ENCODE assay signal across 15 mouse cellular contexts in the genomic region with DNA sequence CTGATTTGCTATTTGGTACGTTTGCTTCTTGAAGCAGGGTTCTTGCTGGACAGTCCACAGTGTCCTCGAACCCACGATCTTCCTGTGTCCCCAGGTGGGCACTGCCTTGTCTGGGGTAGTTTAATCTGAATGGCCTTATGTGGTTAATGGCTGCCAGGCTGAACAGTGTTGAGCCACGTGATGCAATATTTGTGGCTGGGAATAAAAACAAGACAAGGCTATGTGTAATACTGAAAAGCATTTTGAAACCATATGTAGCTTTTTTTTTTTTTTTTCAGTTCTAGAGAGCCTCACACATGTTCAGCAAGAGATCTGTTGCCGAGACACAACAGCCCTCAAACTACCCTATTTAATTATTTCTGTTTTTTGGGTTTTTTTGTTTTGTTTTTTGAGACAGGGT. TPM values are rescaled to one million over a fixed set of nuclear protein-coding genes. Genes with fewer than 3 reads are reported as not detected.
DNase-seq lines count a peak whose midpoint lies in the region; ATAC-seq lines count a peak whose summit lies in the region.
"Had no signal": no experiment of that assay in that cellular context is flagged by ENCODE, and none has a peak within 500 bp of the region (broad histone marks: within the 10 kb centered on the region; RNA-seq: fewer than 3 reads in every experiment).

No protein-coding gene starts in this region.

- peaks cover 3% of the 10 kb centered on the region; the same call in 1 of the 2 replicates for H3K4me1 ChIP-seq in heart, embryonic 16.5 days (ENCODE audit: control insufficient read depth, insufficient read depth, low read length)
- no peaks in the 10 kb centered on the region for H3K4me1 ChIP-seq in heart, embryonic 12.5 days (replicated peaks)
- H3K4me1 ChIP-seq: embryonic facial prominence, embryonic 10.5 days; hindbrain, embryonic 12.5 days; neural tube, embryonic 13.5 days had no signal

- no peaks in the 10 kb centered on the region for H3K27me3 ChIP-seq in heart, embryonic 16.5 days (ENCODE audit: control insufficient read depth, insufficient read depth, low read length)
- H3K27me3 ChIP-seq in heart, embryonic 12.5 days (replicated peaks): no peaks in the 10 kb centered on the region
- H3K27me3 ChIP-seq: heart, embryonic 13.5 days; hindbrain, embryonic 12.5 days; neural tube, embryonic 13.5 days had no signal

- H3K9ac ChIP-seq in heart, embryonic 16.5 days (ENCODE audit: low read length): peak overlapping the region; percentile 25; the same call in 1 of the 2 replicates
- H3K9ac ChIP-seq in heart, embryonic 12.5 days: no peak overlapping the region
- H3K9ac ChIP-seq: heart, embryonic 13.5 days; hindbrain, embryonic 12.5 days; neural tube, embryonic 13.5 days had no signal

- 0 out of 2 replicates have a peak, but pooled peaks cover 3% of the 10 kb centered on the region for H3K9me3 ChIP-seq in heart, embryonic 16.5 days (replicated peaks; ENCODE audit: control insufficient read depth, low read length)
- H3K9me3 ChIP-seq in heart, embryonic 12.5 days (replicated peaks): peaks cover 6% of the 10 kb centered on the region
- H3K9me3 ChIP-seq: embryonic facial prominence, embryonic 10.5 days; heart, embryonic 13.5 days; hindbrain, embryonic 12.5 days; neural tube, embryonic 13.5 days had no signal

- H3K4me3 ChIP-seq in heart, embryonic 16.5 days (ENCODE audit: low read length): no peak overlapping the region
- no peak overlapping the region for H3K4me3 ChIP-seq in heart, embryonic 12.5 days
- H3K4me3 ChIP-seq: embryonic facial prominence, embryonic 10.5 days; gastrocnemius, adult 2 months; heart, embryonic 13.5 days; hindbrain, embryonic 12.5 days; layer of hippocampus, adult 2 months; neural tube, embryonic 13.5 days had no signal

- DNase-seq in 416B (ENCODE audit: low read depth) (peak; percentile 88), adipocyte (ENCODE audit: low spot score) (peak; percentile 76)
- DNase-seq in frontal cortex, postnatal 14 days (ENCODE audit: low spot score in 2 of 2): no peak
- DNase-seq in ovary, postnatal 10 days (ENCODE audit: low spot score): no peak
- no peak for DNase-seq in yolk sac, embryonic 10.5 days (ENCODE audit: low spot score)

- WGBS in heart, embryonic 16.5 days: 74% methylated on average over 5 of the region's 5 CpGs
- 73% methylated on average over 5 of the region's 5 CpGs for WGBS in heart, embryonic 12.5 days

- no peak overlapping the region for H3K27ac ChIP-seq in heart, embryonic 16.5 days (ENCODE audit: low read length)
- no peak overlapping the region for H3K27ac ChIP-seq in heart, embryonic 12.5 days (ENCODE audit: poor library complexity, severe bottlenecking)
- H3K27ac ChIP-seq: embryonic facial prominence, embryonic 10.5 days; gastrocnemius, adult 2 months; heart, embryonic 13.5 days; hindbrain, embryonic 12.5 days; layer of hippocampus, adult 2 months; neural tube, embryonic 13.5 days had no signal

- no peak for ATAC-seq in heart, embryonic 16.5 days (replicated peaks; ENCODE audit: extremely low read depth, insufficient read depth, low FRiP score)
- ATAC-seq in heart, embryonic 12.5 days (ENCODE audit: insufficient number of reproducible peaks, low FRiP score): no peak
- peak; percentile 69 for ATAC-seq in megakaryocyte progenitor cell, adult 5-6 weeks (replicated peaks; ENCODE audit: poor library complexity)

- H3K36me3 ChIP-seq in heart, embryonic 16.5 days (ENCODE audit: control insufficient read depth, insufficient read depth): no peaks in the 10 kb centered on the region
- no peaks in the 10 kb centered on the region for H3K36me3 ChIP-seq in heart, embryonic 12.5 days
- H3K36me3 ChIP-seq: embryonic facial prominence, embryonic 10.5 days; heart, embryonic 13.5 days; hindbrain, embryonic 12.5 days; neural tube, embryonic 13.5 days had no signal

- H3K4me2 ChIP-seq in heart, embryonic 16.5 days (ENCODE audit: low read depth, low read length): no peak overlapping the region
- H3K4me2 ChIP-seq in heart, embryonic 12.5 days: no peak overlapping the region
- H3K4me2 ChIP-seq: heart, embryonic 13.5 days; hindbrain, embryonic 12.5 days; neural tube, embryonic 13.5 days had no signal

RNA-seq across cellular contexts. Expression of a gene that starts 21.0 kb away (rescaled TPM):
- 0.27 and 0.30 TPM in 2 replicates for polyA plus RNA-seq in heart, embryonic 16.5 days (2015; fragmentation: Nextera tagmentation; extraction: Ambion mirVana)
- polyA plus RNA-seq in heart, embryonic 12.5 days (2016; fragmentation: Nextera tagmentation; extraction: Ambion mirVana): 0.28 and 0.67 TPM in 2 replicates
- not detected in 2 replicates for total RNA-seq in megakaryocyte progenitor cell, adult 5-6 weeks (2015)
- total RNA-seq in megakaryocyte progenitor cell, adult 5-6 weeks (2017): 0.91 and 1.3 TPM in 2 replicates
- total RNA-seq: gastrocnemius, adult 2 months; layer of hippocampus, adult 2 months; liver, adult 2 months had no signal

RNA-seq across cellular contexts. Expression of a gene that starts 21.8 kb away (rescaled TPM):
- 928 and 945 TPM in 2 replicates for polyA plus RNA-seq in heart, embryonic 16.5 days (2015; fragmentation: Nextera tagmentation; extraction: Ambion mirVana)
- polyA plus RNA-seq in heart, embryonic 12.5 days (2016; fragmentation: Nextera tagmentation; extraction: Ambion mirVana): 840 and 852 TPM in 2 replicates
- 172 and 201 TPM in 2 replicates for total RNA-seq in megakaryocyte progenitor cell, adult 5-6 weeks (2015)
- 204 and 293 TPM in 2 replicates for total RNA-seq in megakaryocyte progenitor cell, adult 5-6 weeks (2017)

RNA-seq across cellular contexts. Expression of a gene that starts 27.3 kb away (rescaled TPM):
- 72.9 and 75.5 TPM in 2 replicates for polyA plus RNA-seq in heart, embryonic 16.5 days (2015; fragmentation: Nextera tagmentation; extraction: Ambion mirVana)
- 74.3 and 75.2 TPM in 2 replicates for polyA plus RNA-seq in heart, embryonic 12.5 days (2016; fragmentation: Nextera tagmentation; extraction: Ambion mirVana)
- total RNA-seq in megakaryocyte progenitor cell, adult 5-6 weeks (2015): 58.9 and 60.4 TPM in 2 replicates
- total RNA-seq in megakaryocyte progenitor cell, adult 5-6 weeks (2017): 52.3 and 59.6 TPM in 2 replicates

Comparison
In these comparisons a context has a peak if more than half of its experiments do, and no peak if none do; other contexts are left out.
1. DNase-seq: peak in 416B (single experiment) and adipocyte (single experiment); none in frontal cortex, postnatal 14 days (0 of 2), ovary, postnatal 10 days (single experiment) and yolk sac, embryonic 10.5 days (single experiment).